Mouse (Mus musculus) embryonic stem cell, embryonic (primary cell): ENCODE results near the gene Gm20388.

Source experiments
- CTCF ChIA-PET, 4 experiments: fragments of 300-600 bp in 2 of 4; fragments of 350-600 bp in 2 of 4; sonication (Branson Sonifier 250); formaldehyde crosslinking; loops; one replicate each; lab custom pipeline; 2022; ENCODE audit warnings: inconsistent platforms in 2 of 4; lab: Charles Lee
- POLR2A ChIA-PET, 4 experiments: fragments of 300-600 bp in 2 of 4; fragments of 350-600 bp in 2 of 4; sonication (Branson Sonifier 250); formaldehyde crosslinking; loops; one replicate each; lab custom pipeline; 2022; ENCODE audit warnings: antibody characterized with exemption in 4 of 4, inconsistent platforms in 1 of 4; lab: Charles Lee

Gm20388 gene

DNA sequence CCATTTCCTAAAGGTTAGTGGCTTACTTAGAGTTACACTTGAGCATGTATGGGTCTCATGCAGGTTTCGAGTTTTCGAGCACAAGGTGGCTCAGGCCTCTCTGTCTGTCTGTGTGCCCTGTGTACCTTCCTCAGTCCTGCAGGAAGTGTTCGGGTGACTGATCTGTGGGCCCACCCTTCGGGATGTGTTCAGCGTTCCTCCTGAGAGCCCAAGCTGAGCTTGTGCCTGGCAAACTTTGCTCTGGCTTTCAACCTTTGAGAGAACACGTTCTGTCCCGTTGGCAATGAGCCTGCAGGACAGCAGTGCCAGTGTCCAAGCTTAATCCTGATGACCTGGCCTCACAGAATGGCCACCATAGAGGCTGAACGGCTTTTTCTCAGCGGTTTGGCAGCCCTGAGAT, 2914.3 kb downstream of the Gm20388 start:
- POLR2A ChIA-PET, result interaction anchor here in 1 of 4 experiments (0.7 to 1.1 kb wide), 2 partner anchors 9 to 983 kb away, joined by 3 to 4 read pairs; no protein-coding TSS in a partner anchor
- CTCF ChIA-PET, result interaction anchor here in 1 of 4 experiments (0.8 kb wide), 1 partner anchor 10 kb away, joined by 3 read pairs; no protein-coding TSS in a partner anchor

DNA sequence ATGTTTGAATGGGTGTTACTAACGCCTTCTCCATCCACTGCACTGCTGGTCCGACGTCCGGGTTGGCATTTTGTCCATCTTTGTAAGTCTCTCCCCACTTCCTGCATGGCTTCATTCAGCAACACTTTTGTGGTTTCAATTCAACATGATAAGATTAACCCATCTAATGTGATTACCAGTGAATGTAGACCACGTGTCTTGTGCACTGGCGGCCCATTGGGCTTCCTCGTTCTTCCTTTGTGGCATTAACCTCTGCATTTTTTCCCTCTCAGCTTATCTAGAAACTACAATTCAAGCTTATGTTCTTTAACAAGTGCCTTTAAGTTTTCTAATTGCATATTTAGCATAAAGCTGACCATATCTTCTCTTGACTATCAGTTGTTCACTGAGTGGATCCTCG, 2914.8 kb downstream of the Gm20388 start:
- CTCF ChIA-PET, result no interaction called here

DNA sequence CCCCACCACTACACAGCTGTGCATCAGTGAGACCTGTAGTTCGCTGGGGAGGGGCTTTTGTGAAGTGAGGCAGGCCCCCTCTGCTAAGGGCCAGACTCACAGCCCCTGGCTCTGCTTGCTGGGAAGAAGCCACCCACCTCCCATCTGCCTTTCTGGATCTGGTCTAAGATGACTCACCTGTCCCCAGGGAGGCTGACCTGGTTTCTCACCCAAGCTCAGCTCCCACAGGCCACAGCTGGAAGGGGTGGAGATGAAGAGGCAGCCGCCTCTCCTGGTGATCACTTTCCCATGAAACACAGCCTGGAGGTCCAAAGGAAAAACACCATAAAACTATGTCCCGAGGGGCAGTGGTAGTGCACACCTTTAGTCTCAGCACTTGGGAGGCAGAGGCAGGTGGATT, 2918.8 kb downstream of the Gm20388 start:
- ChIA-PET CTCF (no interaction called here), POLR2A (no interaction called here)

More for the DNA sequence above, 2914.8 kb downstream of the Gm20388 start:
- POLR2A ChIA-PET, result interaction anchor here in 1 of 4 experiments (1.1 kb wide), 1 partner anchor 9 kb away, joined by 3 read pairs; no protein-coding TSS in a partner anchor

DNA sequence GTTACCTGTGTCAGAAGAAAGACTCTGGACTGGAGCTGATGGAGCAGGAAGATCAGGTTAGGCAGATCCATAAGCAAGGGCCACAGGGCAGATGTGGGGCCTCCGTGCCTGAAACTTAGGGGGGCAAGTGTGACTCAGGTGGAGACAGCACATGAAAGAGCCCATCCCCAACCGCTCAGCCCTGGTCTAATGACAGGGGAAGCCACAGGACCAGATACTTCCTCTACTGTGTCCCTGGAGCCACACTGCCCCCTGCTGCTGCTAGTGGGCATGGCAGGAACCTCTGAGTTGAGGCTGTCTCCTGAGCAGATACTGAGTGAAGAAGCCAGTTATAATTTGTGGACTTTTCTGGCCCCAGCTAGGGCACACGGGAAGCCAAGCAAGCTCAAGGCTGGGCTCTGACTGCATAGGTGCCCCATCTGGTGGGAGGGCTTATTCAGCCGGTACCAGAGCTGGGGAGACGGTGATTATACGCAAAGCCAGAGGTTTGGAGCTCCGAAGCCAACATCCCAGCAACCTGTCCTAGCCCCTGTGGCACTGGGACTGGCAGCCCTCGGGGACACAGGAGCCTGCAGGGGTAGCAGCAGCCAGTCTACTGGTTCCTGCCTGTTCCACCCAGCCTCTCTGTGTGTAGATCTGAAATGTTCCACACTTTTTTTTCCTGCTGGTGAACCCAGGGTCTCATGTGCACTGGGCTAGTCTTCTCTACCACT, 2919.9 kb downstream of the Gm20388 start:
- ChIA-PET CTCF (interaction anchor here (0.5 to 1.4 kb wide), 20 partner anchors 9 to 629 kb away, joined by 3 to 17 read pairs (median 3); no protein-coding TSS in a partner anchor), POLR2A (interaction anchor here in 3 of 4 experiments (0.6 to 1.3 kb wide), 4 partner anchors 10 to 218 kb away, joined by 3 read pairs; no protein-coding TSS in a partner anchor)

DNA sequence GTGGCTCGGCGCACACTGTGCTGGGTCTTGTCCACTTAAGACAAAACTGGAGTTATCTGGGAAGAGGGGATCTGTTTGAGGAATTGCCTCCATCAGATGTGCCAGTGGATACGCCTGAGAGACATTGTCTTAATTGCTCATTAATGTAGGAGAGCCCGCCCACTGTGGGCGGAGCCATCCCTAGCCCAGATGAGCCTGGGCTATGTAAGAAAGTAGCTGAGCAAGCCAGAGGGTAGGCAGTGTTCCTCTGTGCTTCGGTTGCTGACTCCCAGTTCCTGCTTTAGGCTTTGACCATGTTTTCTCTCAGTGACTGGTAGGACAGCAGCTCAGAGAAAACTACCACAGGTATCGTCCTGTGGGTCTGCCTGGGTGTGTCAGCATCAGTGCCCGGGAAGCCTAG, 2923.8 kb downstream of the Gm20388 start:
- ChIA-PET POLR2A (interaction anchor here in 3 of 4 experiments (0.6 to 1.9 kb wide), 10 partner anchors 9 to 311 kb away, joined by 3 to 9 read pairs (median 3); partner anchors contain the start of genes Acsf3 (in 1 of the 3), Galns (in 1 of the 3) and Trappc2l (in 1 of the 3)), CTCF (interaction anchor here (0.6 to 2.3 kb wide), 42 partner anchors 9 to 465 kb away, joined by 3 to 11 read pairs (median 4); partner anchors contain the start of genes Chmp1a (in 2 of the 4), Spata33 (in 2 of the 4), Galns (in 1 of the 4) and Trappc2l (in 1 of the 4))

DNA sequence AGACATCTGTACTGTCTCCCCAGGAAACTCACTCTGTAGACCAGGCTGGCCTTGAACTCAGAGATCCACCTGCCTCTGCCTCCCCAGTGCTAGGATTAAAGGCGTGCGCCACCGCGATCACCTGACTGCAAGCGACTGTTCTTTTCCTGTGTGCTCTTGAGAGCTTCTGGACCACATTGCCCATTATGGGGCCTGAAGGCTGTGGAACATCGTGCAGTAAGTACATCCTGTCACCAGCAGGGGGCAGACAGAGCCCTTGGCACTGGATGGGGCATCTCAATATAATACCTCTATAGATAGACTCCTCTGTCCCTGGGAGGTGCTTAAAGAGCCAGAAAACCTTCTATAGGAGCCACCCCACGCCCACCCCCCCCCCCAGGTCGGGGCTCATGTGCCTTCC, 2924.3 kb downstream of the Gm20388 start:
- POLR2A ChIA-PET, result interaction anchor here in 3 of 4 experiments (0.6 to 1.9 kb wide), 10 partner anchors 10 to 312 kb away, joined by 3 to 9 read pairs (median 3); partner anchors contain the start of genes Acsf3 (in 1 of the 3), Galns (in 1 of the 3) and Trappc2l (in 1 of the 3)
- CTCF ChIA-PET, result interaction anchor here (0.6 to 2.3 kb wide), 45 partner anchors 9 to 1719 kb away, joined by 3 to 11 read pairs (median 3); partner anchors contain the start of genes Chmp1a (in 2 of the 4), Spata33 (in 2 of the 4), Foxc2 (in 1 of the 4) and Galns (in 1 of the 4)

DNA sequence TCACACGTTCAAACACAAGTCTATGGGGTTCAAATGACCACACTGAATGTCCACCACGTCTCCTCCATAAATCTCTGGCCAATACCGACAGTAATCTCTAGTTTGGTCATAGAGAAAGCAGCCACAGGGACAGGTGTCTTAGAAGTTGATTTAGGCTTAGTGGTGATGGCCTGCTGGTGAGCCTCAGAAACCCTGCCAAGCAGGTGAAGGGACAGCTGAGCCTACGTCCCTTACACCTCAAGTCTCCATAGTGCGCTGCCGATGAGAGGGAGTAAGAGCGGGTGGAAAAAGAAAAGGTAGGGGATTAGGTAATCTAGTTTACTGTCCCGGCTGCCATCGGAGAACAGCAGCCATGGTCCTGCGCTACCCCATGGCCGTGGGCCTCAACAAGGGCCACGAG, 2925.6 kb downstream of the Gm20388 start:
- CTCF ChIA-PET, result interaction anchor here (0.6 to 2.3 kb wide), 9 partner anchors 12 to 454 kb away, joined by 3 to 11 read pairs (median 3); partner anchors contain the start of gene Cdh15 (in 1 of the 4)
- POLR2A ChIA-PET, result interaction anchor here in 2 of 4 experiments (0.6 to 1.9 kb wide), 3 partner anchors 229 to 314 kb away, joined by 3 to 8 read pairs (median 5); no protein-coding TSS in a partner anchor

DNA sequence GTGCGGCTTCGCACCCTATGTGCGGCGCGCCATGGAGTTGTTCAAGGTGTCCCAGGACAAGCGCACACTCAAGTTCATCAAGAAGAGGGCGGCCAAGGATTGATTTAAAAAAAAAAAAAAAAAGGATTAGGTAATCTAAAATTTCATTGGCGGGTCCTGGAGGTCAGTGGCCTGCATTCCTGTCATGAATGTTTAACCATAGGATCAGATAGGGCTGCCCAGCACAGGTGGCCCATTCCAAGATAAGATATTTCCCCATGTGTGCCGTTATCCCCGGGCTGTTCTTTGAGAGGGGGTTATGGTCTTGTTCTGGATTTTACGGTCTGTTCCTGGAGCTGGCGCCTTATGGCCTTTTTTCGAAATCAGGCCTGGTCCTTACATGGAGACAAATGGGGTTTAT, 2926.1 kb downstream of the Gm20388 start:
- ChIA-PET POLR2A (interaction anchor here in 3 of 4 experiments (0.6 to 1.7 kb wide), 7 partner anchors 13 to 314 kb away, joined by 3 to 5 read pairs (median 4); no protein-coding TSS in a partner anchor), CTCF (interaction anchor here in 1 of 4 experiments (0.7 to 2.0 kb wide), 6 partner anchors 11 to 1689 kb away, joined by 3 to 6 read pairs (median 3); partner anchors contain the start of gene Cdh15)

DNA sequence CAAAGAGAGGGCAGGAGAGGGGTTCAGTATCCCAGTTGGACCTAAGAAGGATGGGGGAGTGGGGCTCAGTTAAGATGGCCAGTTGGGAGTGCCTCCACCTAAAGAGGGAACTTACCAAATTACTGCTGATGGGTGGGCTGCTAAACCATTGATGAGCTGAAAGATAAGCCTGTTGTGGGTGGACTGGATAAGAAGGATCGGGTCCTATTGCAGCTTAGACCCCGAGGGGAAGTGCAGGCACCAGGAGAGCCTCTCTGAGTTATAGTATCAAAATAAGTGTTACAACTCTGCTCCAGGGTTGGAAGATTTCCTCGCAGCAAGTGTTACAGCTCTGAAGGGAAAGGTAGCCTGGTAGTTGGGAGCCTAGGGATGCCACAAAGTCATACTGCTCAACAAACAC, 2933.5 kb downstream of the Gm20388 start:
- ChIA-PET CTCF (interaction anchor here in 3 of 4 experiments (0.6 to 1.3 kb wide), 5 partner anchors 9 to 184 kb away, joined by 3 to 7 read pairs (median 3); no protein-coding TSS in a partner anchor), POLR2A (interaction anchor here in 1 of 4 experiments (1.1 to 1.5 kb wide), 2 partner anchors 13 to 281 kb away, joined by 3 read pairs; no protein-coding TSS in a partner anchor)

DNA sequence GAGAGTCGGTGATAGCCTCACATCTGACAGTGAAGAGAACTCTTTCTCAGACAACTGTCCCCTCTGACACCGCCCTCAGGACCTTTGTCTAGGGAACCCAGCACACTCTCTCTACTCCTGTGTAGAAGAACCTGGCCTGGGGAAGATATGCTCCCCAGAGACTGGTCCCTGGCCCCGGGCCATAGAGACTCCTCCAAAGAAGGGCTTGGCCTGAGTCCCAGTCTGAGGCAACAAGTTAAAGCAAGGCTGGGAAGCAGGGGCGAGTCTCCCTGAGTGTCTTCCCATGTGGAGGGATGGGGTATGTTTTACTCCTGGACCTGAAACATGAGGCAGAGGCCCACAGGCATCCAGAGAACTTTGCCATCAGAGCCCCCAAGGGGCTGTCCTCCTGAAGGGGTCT, 2935.0 kb downstream of the Gm20388 start:
- ChIA-PET CTCF (interaction anchor here in 2 of 4 experiments (0.6 to 1.2 kb wide), 2 partner anchors 11 to 265 kb away, joined by 3 to 9 read pairs; no protein-coding TSS in a partner anchor), POLR2A (interaction anchor here in 1 of 4 experiments (1.1 kb wide), 1 partner anchor 199 kb away, joined by 3 read pairs; no protein-coding TSS in a partner anchor)

DNA sequence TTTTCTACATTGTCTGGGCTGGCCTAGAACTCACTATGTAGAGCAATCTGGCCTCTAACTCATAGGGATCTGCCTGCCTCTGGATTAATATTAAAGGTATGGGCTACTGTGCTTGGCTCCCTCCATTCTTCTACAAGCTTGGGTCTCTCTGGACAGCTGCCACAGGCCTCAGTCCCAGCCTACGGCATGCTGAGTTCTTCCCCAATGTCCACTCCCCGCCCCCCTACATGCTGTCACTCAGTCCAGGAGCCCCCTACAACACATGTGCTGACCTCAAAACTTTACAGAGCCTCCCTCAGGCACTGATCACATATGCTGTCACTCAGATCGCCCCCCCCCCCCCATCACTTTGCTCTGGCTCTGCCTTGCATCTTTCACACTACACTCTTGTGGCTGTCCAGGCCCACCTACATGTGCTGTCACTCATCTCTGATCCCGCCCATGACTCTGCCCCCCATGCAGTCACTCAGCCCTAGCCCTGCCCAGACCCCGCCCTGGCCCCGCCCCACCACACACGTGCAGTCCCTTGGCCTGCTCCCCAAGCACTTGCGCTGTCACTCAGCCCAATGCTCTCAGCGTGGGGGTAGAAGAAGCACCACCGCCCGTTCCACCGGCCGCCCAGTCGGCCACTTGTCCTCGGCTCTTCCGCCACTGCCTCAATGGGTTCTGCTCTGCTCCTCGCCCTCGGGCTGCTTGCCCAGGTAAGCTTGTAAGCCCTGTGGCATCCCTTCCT, 2937.4 kb downstream of the Gm20388 start, which contains the start of gene Cdh15:
Cdh15 (plus strand) TSS at position 138 of the 733 bp plus-strand sequence.
- CTCF ChIA-PET, result interaction anchor here in 1 of 4 experiments (1.0 to 1.2 kb wide), 2 partner anchors 11 to 13 kb away, joined by 3 read pairs; no protein-coding TSS in a partner anchor
- POLR2A ChIA-PET, result interaction anchor here in 1 of 4 experiments (1.1 kb wide), 1 partner anchor 24 kb away, joined by 3 read pairs; no protein-coding TSS in a partner anchor

DNA sequence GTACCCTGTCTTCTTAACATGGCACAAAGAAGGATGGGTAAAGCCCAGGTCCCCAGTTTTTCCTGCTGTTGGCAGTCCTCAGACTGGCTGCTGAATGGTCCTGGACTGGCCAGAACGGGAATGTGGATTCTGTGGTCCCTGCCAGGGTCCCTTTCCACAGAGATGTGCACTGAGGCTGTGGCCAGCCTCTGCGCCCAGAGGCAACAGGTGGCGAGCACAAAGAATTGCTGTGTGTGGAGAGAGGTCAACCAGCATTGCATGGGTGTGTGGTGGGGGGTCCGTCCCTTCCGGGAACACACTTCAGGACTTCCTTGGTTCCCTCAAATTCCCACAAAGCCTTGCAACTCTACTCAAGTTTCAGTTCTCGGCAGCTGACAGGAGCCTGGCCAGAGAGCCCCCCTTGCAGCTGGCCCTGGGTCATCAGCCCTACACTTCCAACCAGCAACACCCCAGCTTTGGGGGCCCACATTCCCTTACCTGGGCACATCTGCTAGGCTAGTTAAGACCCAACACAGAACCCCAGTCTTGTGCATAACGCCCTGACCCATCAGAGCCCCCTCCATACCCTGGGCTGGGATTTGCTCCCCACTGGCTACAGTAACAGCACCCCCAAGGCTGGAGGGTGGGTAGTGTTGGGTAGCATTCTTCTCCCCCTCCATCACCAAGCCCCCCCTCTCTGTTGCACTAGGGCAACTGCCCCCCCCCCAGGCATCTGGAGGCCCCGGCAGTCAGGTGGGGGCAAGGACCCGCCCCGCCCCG, 2938.7 kb downstream of the Gm20388 start:
- ChIA-PET CTCF (interaction anchor here in 3 of 4 experiments (0.6 to 1.0 kb wide), 3 partner anchors 14 to 441 kb away, joined by 3 to 6 read pairs (median 3); no protein-coding TSS in a partner anchor), POLR2A (interaction anchor here in 2 of 4 experiments (0.6 to 1.5 kb wide), 3 partner anchors 12 to 768 kb away, joined by 4 to 5 read pairs (median 4); no protein-coding TSS in a partner anchor)

DNA sequence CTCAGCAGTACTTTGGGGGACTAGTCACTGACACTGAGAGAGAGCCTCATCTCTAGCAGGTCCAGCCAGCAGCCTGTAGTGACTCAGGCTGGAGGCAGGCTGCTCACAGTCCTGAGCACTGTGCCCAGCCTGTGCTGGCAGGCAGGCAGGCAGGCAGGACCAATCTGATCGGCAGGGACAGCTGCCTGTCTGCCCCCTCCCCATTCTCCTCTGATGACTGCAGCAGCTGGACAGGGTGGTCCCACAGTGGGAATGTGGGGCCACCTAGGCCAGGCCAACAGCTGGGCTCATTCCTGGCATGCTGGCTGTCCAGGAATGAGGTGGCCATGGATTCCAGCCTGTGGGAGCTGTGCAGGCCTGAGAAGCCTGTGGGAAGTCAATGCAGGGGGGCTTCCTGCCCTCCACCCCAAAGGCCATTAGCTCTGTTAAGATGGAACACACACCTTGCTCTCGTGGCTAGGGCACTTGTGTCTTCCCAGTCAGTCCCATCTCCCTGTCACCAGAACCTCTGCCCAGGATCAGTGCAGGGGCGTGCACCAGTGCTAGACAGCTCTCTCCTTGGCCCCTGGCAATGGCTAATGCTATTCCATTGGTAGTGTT, 2940.1 kb downstream of the Gm20388 start:
- CTCF ChIA-PET, result no interaction called here
- POLR2A ChIA-PET, result interaction anchor here in 1 of 4 experiments (0.7 to 0.8 kb wide), 2 partner anchors 8 to 39 kb away, joined by 3 to 5 read pairs; no protein-coding TSS in a partner anchor

DNA sequence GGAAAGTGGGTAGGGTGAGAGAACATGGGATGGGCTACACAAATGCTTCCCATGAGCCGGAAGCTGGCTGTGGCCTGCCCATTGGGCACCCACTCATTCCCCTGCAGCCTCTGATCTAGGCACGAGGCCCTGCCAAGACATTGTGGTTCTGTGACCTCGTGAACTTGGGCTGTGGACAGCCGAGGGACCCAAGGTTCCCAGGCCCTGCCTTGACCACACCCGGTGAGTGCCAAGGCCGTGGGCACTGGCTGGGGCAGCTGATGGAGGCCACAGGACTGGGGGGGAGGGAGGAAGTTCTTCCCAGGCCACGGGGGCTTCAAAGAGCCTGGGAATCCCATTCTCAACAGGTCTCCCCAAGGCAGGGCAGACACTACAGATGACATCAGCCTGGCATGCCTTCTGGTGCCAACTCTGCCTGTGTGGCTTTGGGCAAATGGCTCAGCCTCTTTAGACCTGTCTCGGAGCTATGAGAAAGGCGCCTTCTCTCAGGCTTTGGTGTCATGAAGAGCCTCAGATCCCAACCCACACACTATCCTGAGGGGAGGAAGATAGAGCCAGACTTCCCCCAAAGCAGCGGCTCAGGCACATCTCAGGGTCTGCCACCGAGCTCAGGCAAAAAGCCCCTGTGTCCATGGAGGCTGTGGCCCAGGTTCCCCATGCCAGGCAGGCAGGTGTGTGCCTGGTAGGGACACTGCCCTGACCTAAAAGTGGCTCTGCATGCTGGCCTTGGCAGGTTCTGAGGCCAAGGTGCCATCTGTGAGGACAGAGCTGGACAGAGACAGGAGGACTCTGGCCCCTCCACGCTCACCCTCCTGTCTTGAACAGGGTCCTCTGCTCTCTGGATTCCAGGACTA, 2941.3 kb downstream of the Gm20388 start:
- ChIA-PET POLR2A (no interaction called here), CTCF (no interaction called here)

DNA sequence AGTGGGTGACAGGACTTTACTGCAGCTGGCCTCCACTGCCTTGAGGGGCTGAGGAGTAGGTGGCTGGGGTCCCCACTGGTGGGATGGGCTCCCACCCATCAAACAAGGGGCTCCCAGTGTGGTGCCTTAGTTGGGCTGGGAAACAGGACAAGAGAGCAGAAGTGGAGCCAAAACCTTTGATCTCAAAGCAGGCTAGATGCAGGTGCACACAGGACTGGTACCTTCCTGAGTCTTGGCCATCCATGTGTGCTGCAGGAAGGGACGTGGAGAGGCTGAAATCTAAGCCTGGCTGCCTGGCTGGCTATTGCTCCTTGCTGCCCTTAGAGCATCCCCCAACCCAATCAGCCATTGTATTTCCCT, 2941.9 kb downstream of the Gm20388 start:
- ChIA-PET POLR2A (no interaction called here), CTCF (no interaction called here)

DNA sequence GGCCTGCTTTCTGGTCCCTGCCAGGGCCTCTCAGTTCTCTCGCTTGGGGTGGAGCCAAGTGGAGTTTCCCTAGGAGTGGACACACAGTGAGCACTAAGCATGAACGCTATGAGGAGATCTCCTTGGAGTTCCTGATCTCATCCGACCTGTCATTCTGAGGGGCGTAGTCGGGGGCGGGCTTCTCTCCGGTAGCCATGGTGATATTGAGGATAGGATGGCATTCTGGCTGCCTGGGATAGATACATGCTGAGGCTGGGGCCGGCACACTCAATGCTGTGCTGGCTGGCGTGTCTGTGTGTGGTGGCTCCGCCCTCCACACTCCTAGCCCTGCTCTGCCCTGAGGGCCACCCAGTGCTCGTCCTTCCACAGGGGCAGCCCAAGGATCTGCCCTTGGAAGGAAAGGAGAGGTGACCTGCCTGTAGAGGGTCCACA, 2942.7 kb downstream of the Gm20388 start:
- CTCF ChIA-PET, result no interaction called here
- POLR2A ChIA-PET, result no interaction called here
